Mouse (Mus musculus): ENCODE data around the gene Ddx31. TPM values are rescaled to one million over a fixed set of nuclear protein-coding genes. Genes with fewer than 3 reads are reported as not detected.
A peak's percentile ranks its signal among the peaks of the same experiment; 100 is the strongest.

Gene Ddx31
- polyA plus RNA-seq, 1 experiment from 2014 or later, result 16.5 TPM

DNA sequence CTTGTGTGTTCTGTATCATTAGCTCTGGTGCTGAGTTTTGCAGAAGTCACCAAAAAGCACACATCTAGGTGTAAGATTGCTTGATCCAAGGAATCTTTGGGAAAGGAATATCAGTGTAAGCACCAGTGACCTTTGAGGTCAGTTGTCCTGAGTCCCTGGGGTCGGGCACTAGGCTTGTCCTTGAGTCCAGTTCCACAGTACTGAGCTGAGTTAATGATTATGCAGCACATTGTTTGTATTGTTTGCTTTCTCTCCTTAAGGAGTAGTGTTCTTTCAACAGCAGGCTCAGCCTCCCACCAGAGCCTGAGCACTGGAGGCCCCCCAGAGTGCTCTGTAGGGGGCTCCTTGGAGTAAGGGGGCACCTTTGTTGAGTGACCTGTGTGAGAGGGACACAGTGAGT is 52.6 kb downstream of the Ddx31 start:
- DNase-seq (no peak), ATAC-seq (ENCODE audit: insufficient read depth) (no peak)
- H3K9ac ChIP-seq, result no peak overlapping the region
- H3K27ac ChIP-seq (ENCODE audit: low read depth), result no peak overlapping the region
- H3K27me3 ChIP-seq (ENCODE audit: insufficient read depth, low read length), result no peaks in the 10 kb centered on the region
- WGBS, result 47% methylated on average over 1 of the region's 1 CpGs
- H3K4me2 ChIP-seq, result no peak overlapping the region
- no peaks in the 10 kb centered on the region for H3K9me3 ChIP-seq (ENCODE audit: low read depth, low read length)
- no peak overlapping the region for H3K4me3 ChIP-seq (ENCODE audit: low read depth, low read length)
- no peaks in the 10 kb centered on the region for H3K4me1 ChIP-seq (ENCODE audit: insufficient read depth)
- H3K36me3 ChIP-seq (ENCODE audit: insufficient read depth), result peaks cover 63% of the 10 kb centered on the region
- TF ChIP-seq CTCF (IDR thresholded peaks at IDR 0.05; ENCODE audit: low read depth), result no peak

DNA sequence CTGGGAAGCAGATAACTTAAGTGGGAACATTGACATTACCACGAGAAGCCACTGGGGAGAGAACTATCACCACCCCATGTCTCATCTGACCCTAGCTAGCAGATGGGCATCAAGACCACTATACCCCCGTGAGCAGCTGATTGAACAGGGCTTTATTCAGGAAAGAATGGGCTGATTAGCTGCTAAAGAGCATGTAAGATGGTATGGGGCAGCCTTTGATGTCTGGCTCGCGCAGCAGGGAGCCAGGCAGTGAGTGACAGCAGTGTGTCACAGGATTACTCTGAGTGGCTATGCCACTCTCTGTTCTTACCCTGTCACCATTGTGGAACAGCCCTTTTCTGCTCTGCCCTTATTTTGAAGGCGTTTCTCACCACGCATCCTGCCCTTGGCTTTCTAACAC is 53.3 kb downstream of the Ddx31 start:
- no peak for ATAC-seq (ENCODE audit: insufficient read depth)
- no peak overlapping the region for H3K4me3 ChIP-seq (ENCODE audit: low read depth, low read length)
- H3K27ac ChIP-seq (ENCODE audit: low read depth), result no peak overlapping the region
- H3K9ac ChIP-seq, result no peak overlapping the region
- peaks cover 56% of the 10 kb centered on the region for H3K36me3 ChIP-seq (ENCODE audit: insufficient read depth)
- WGBS, result 71% methylated on average over 6 of the region's 6 CpGs
- DNase-seq, result no peak
- H3K4me1 ChIP-seq (ENCODE audit: insufficient read depth), result no peaks in the 10 kb centered on the region
- no peaks in the 10 kb centered on the region for H3K27me3 ChIP-seq (ENCODE audit: insufficient read depth, low read length)
- TF ChIP-seq CTCF (IDR thresholded peaks at IDR 0.05; ENCODE audit: low read depth), result no peak
- H3K4me2 ChIP-seq, result no peak overlapping the region
- no peaks in the 10 kb centered on the region for H3K9me3 ChIP-seq (ENCODE audit: low read depth, low read length)

DNA sequence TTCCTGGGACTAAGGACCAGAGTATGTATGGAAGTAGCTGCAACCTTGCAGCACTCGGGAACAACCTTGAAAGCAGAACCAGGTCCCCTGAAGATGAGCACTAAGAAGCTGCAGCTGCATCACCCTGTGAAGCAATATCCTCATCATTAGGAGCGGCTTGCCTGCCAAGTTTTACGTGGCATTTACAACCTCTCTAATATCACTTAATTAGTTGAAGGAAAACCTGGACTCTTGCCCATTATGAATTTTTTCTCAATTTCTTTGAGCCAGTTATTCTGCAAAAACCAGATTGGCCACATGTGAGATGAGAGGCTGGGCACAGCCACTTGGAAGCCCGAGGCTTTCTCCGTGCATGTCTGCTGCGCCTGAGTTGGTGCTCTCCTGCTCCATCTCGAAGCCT is 55.7 kb downstream of the Ddx31 start:
- no peaks in the 10 kb centered on the region for H3K27me3 ChIP-seq (ENCODE audit: insufficient read depth, low read length)
- no peak overlapping the region for H3K27ac ChIP-seq (ENCODE audit: low read depth)
- no peaks in the 10 kb centered on the region for H3K4me1 ChIP-seq (ENCODE audit: insufficient read depth)
- ATAC-seq (ENCODE audit: insufficient read depth) (no peak), DNase-seq (peak; percentile 82)
- no peak for TF ChIP-seq CTCF (IDR thresholded peaks at IDR 0.05; ENCODE audit: low read depth)
- peaks cover 60% of the 10 kb centered on the region for H3K36me3 ChIP-seq (ENCODE audit: insufficient read depth)
- no peak overlapping the region for H3K4me2 ChIP-seq
- H3K9ac ChIP-seq, result no peak overlapping the region
- no peaks in the 10 kb centered on the region for H3K9me3 ChIP-seq (ENCODE audit: low read depth, low read length)
- H3K4me3 ChIP-seq (ENCODE audit: low read depth, low read length), result no peak overlapping the region
- 63% methylated on average over 7 of the region's 7 CpGs for WGBS

DNA sequence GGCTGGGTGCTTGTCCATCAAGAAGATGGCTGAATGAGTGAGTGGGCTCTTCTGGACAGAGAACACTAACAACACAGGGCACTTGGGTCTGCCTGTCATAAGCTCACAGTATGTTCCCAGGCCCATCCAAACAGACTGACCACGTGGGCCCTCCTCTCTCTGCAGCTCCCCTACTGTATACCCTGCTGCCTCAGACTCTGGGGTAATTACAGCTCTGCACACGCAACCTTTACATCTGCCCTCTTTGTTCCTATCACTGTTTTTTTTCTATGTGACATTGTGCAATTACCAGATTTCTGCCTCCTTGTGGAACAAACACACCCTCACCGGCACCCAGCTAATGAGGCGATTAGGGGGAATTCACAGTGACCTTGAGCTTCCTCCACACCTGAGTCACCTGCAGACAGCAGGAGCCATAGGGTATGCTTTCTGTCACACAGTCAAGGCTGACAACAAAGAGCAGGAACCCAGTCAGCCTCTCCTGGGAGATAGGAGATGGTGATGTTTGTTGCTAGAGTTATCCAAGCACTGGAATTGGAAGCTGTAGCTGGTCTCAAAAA is 57.2 kb downstream of the Ddx31 start:
- H3K4me2 ChIP-seq, result no peak overlapping the region
- DNase-seq (no peak), ATAC-seq (ENCODE audit: insufficient read depth) (no peak)
- H3K36me3 ChIP-seq (ENCODE audit: insufficient read depth), result peaks cover 51% of the 10 kb centered on the region
- H3K4me1 ChIP-seq (ENCODE audit: insufficient read depth), result no peaks in the 10 kb centered on the region
- H3K9ac ChIP-seq, result no peak overlapping the region
- WGBS, result 87% methylated on average over 4 of the region's 4 CpGs
- no peak overlapping the region for H3K4me3 ChIP-seq (ENCODE audit: low read depth, low read length)
- no peak overlapping the region for H3K27ac ChIP-seq (ENCODE audit: low read depth)
- H3K9me3 ChIP-seq (ENCODE audit: low read depth, low read length), result no peaks in the 10 kb centered on the region
- no peaks in the 10 kb centered on the region for H3K27me3 ChIP-seq (ENCODE audit: insufficient read depth, low read length)
- TF ChIP-seq CTCF (IDR thresholded peaks at IDR 0.05; ENCODE audit: low read depth), result no peak

DNA sequence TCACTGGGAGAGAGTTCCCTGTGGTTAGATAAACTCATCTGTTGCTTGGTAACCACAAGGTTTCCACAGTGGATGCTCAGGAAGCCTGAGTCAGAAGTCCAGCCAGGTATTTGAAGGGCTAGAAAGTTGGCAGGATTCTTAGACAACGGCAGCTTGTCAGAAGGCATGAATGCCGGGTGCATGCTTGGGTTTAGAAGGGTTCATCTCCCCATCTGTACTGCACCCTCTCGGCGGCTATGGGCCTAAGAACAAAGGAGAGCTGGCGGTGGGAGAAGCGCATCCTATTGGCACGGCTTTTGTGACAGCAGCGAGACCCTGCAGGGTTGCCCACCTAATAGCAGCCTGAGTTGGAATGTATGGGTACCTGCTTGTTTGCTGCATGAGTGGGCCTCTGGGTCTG is 62.1 kb downstream of the Ddx31 start:
- DNase-seq (no peak), ATAC-seq (ENCODE audit: insufficient read depth) (no peak)
- no peak overlapping the region for H3K27ac ChIP-seq (ENCODE audit: low read depth)
- peaks cover 37% of the 10 kb centered on the region for H3K36me3 ChIP-seq (ENCODE audit: insufficient read depth)
- no peak overlapping the region for H3K9ac ChIP-seq
- H3K9me3 ChIP-seq (ENCODE audit: low read depth, low read length), result no peaks in the 10 kb centered on the region
- H3K4me3 ChIP-seq (ENCODE audit: low read depth, low read length), result no peak overlapping the region
- WGBS, result 89% methylated on average over 8 of the region's 8 CpGs
- peaks cover 7% of the 10 kb centered on the region; the same call in 1 of the 2 replicates for H3K27me3 ChIP-seq (ENCODE audit: insufficient read depth, low read length)
- no peak overlapping the region for H3K4me2 ChIP-seq
- TF ChIP-seq CTCF (IDR thresholded peaks at IDR 0.05; ENCODE audit: low read depth), result no peak
- no peaks in the 10 kb centered on the region for H3K4me1 ChIP-seq (ENCODE audit: insufficient read depth)

DNA sequence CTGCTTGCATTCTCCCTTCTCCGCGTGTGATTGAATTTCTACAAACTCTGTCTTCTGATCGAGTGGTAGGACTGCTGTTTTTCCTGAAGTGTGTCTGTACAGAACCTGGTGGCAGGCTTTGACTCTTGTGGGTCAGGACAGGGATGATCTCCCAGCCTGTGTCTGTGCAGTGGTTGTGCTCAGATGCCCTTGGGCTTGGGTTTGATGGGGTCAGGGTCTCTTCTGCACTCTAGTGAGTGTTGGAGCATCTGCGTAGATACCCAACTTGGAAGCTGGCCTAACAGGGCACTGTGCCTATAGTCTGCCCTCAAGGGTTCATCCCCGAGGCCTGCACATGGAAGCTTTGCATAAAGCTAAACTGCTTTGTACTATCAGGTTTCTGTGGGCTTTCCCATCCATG is 63.7 kb downstream of the Ddx31 start:
- peaks cover 32% of the 10 kb centered on the region for H3K36me3 ChIP-seq (ENCODE audit: insufficient read depth)
- H3K27me3 ChIP-seq (ENCODE audit: insufficient read depth, low read length), result peaks cover 23% of the 10 kb centered on the region
- H3K4me3 ChIP-seq (ENCODE audit: low read depth, low read length), result no peak overlapping the region
- ATAC-seq (ENCODE audit: insufficient read depth) (no peak), DNase-seq (no peak)
- no peak overlapping the region for H3K27ac ChIP-seq (ENCODE audit: low read depth)
- H3K9ac ChIP-seq, result no peak overlapping the region
- TF ChIP-seq CTCF (IDR thresholded peaks at IDR 0.05; ENCODE audit: low read depth), result no peak
- H3K9me3 ChIP-seq (ENCODE audit: low read depth, low read length), result no peaks in the 10 kb centered on the region
- H3K4me1 ChIP-seq (ENCODE audit: insufficient read depth), result no peaks in the 10 kb centered on the region
- H3K4me2 ChIP-seq, result no peak overlapping the region
- WGBS, result 83% methylated on average over 5 of the region's 5 CpGs

DNA sequence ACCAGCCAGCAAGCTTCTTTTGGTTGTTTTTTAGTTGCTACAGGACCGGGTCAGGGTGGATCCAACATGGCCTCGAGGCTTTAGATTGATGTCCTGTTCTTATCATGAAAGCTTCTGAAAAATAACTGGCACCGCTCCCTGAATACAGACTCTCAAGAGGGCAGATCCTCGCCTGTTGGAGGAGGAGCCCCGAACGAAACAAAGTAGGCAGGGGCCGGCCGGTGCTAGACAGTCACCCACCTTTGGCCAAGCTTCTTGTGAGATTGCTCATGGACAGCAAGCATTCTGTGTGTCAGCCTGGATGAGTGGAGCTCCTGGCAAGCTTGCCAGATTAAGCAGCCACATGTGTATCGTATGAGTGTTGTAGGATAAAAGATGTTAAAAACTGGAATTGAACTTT is 64.6 kb downstream of the Ddx31 start:
- H3K27ac ChIP-seq (ENCODE audit: low read depth), result no peak overlapping the region
- peaks cover 32% of the 10 kb centered on the region for H3K27me3 ChIP-seq (ENCODE audit: insufficient read depth, low read length)
- H3K4me3 ChIP-seq (ENCODE audit: low read depth, low read length), result no peak overlapping the region
- no peak overlapping the region for H3K4me2 ChIP-seq
- no peaks in the 10 kb centered on the region for H3K9me3 ChIP-seq (ENCODE audit: low read depth, low read length)
- H3K9ac ChIP-seq, result no peak overlapping the region
- no peak for DNase-seq
- no peak for TF ChIP-seq CTCF (IDR thresholded peaks at IDR 0.05; ENCODE audit: low read depth)
- no peak for ATAC-seq (ENCODE audit: insufficient read depth)
- WGBS, result 83% methylated on average over 9 of the region's 9 CpGs
- peaks cover 26% of the 10 kb centered on the region for H3K36me3 ChIP-seq (ENCODE audit: insufficient read depth)
- no peaks in the 10 kb centered on the region for H3K4me1 ChIP-seq (ENCODE audit: insufficient read depth)

DNA sequence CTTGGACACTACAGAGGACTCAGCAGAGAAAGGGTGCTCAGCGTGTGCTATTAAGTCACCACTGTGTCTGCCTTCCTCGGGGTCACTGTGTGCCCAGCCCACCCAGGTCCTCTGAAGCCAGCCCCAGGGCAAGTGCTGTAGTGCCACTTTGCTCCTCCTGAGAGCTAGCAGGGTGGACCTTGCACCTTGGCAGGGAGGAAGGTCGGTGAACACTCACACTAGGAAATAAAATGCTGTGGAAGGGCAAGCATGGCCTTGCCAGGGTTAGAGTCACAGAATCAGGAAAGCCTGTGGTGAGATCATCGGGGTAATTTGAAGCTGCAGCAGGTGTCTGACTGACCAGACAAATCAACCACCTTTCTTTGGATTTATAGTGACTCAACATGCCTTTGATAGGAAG is 65.4 kb downstream of the Ddx31 start:
- peaks cover 40% of the 10 kb centered on the region for H3K27me3 ChIP-seq (ENCODE audit: insufficient read depth, low read length)
- H3K9me3 ChIP-seq (ENCODE audit: low read depth, low read length), result no peaks in the 10 kb centered on the region
- peaks cover 22% of the 10 kb centered on the region for H3K36me3 ChIP-seq (ENCODE audit: insufficient read depth)
- no peak overlapping the region for H3K4me2 ChIP-seq
- H3K27ac ChIP-seq (ENCODE audit: low read depth), result no peak overlapping the region
- no peak overlapping the region for H3K4me3 ChIP-seq (ENCODE audit: low read depth, low read length)
- no peaks in the 10 kb centered on the region for H3K4me1 ChIP-seq (ENCODE audit: insufficient read depth)
- H3K9ac ChIP-seq, result no peak overlapping the region
- TF ChIP-seq CTCF (IDR thresholded peaks at IDR 0.05; ENCODE audit: low read depth), result no peak
- DNase-seq (no peak), ATAC-seq (ENCODE audit: insufficient read depth) (no peak)
- WGBS, result 77% methylated on average over 4 of the region's 4 CpGs

All from lung, embryonic 14.5 days (tissue).